Mouse (Mus musculus): ENCODE results near the gene Grk1.

- TF ChIP-seq CTCF (IDR thresholded peaks at IDR 0.05; ENCODE audit: insufficient read depth, low read depth, low read length) (no peak), POLR2A (IDR thresholded peaks at IDR 0.05; ENCODE audit: insufficient read depth, low read depth, low read length) (no peak)
Observed at GRCm38 (mm10) chr8:13419111-13419639, 14.3 kb downstream of the Grk1 start.
